Mouse (Mus musculus): Measurements from ENCODE around the gene Apol7e.

DNA sequence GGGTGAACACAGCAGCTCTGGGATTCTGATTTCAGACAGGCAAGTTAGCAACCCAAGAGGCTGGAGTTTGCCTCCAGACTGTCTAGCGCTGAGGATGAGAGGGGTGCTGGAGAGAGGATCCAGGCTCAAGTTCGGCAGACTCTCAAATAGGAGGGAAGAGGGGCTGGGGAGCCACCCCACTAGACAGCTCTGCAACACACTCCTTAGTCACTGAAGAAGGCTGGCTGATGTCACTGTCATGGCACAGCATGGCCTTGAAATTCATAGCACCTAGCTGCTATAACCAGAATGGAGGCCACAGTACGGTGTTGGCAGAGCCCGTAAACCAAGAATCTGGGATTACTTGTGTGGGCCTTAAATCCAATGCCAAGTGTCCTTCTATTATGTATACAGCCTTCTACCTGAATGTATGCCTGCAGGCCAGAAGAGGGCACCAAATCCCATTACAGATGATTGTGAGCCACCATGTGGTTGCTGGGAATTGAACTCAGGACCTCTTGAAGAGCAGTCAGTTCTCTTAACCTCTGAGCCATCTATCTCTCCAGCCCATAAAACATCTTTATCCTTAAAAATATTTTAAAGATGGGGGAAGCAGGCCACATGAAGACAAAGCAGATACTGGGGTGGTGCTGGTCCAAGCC lies 59.0 kb downstream of the Apol7e start:
- TF ChIP-seq CTCF (IDR thresholded peaks at IDR 0.05; ENCODE audit: low read depth, low read length) (no peak), POLR2A (IDR thresholded peaks at IDR 0.05; ENCODE audit: insufficient read depth, low read length) (no peak)

Data from ES-Bruce4 (cell line).